Mouse (Mus musculus): ENCODE results near the gene Ly6g6f. TPM values are rescaled to one million over a fixed set of nuclear protein-coding genes. Genes with fewer than 3 reads are reported as not detected.
"Not testable (repeated sequence)": the region's sequence is repeated elsewhere in the genome, so short reads cannot be mapped to it uniquely, and the experiment has no call there.

Ly6g6f gene
- polyA plus RNA-seq, 1 experiment, result 517 TPM

DNA sequence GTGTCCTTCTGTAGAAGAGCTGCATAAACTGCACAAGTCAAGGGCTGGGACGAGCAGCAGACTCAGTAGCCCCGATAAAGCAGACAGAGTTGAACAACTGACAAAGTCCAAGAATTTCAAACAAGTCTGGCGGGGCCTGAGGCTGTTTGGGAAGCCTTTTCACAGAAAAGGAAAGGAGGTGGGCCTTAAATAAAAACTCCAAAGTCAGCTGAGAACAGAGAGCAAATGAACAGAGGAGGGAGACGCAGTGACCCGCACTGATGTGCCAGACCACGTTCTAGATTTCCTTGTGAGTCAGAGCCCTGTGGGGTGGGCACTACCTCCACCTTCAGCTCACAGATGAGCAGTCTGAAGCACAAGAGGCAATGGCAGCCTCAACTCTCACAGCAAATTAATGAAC lies 50.5 kb downstream of the Ly6g6f start:
- no peak for TF ChIP-seq FLI1 (IDR thresholded peaks at IDR 0.05; ENCODE audit: low read length)
- TF ChIP-seq GATA1 (IDR thresholded peaks at IDR 0.05; ENCODE audit: borderline replicate concordance, low read length), result no peak
- Histone ChIP-seq H3K4me1 (peaks cover 61% of the 10 kb centered on the region), H3K9me3 (peaks cover 5% of the 10 kb centered on the region; the same call in 1 of the 2 replicates), H3K27me3 (replicated peaks) (no peaks in the 10 kb centered on the region), H3K36me3 (replicated peaks; ENCODE audit: low read length) (peaks cover 34% of the 10 kb centered on the region), H3K4me3 (replicated peaks) (no peak overlapping the region)

- H3K4me1 ChIP-seq, result peaks cover 62% of the 10 kb centered on the region
These were observed 51.7 kb downstream of the Ly6g6f start for GRCm38 (mm10) chr17:35033703-35034102.

DNA sequence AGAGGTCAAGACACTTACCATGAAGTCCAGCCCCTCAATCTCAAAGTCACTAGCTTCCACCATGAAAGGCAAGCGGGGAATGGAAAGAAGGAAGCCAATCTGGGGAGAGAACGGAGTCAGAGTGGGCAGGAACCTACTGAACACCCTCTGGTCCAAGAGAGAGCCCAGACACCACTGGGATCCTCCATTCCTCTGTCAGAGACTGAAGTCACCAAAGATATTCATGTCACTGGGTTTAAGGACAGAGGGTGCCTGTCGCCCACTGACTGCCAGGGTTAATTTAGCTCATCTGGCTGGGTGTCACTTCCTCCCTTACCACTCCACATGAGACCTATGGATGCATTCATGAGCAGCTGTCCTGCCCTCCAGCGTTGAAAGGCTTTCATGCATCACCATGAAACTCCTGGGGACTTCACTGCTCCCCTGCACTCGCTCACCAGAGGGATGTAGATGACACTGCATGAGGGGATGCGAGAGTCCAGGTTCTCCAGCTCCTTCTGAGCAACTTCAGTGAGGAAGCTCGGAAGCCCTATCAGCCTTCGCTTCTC lies 53.0 kb downstream of the Ly6g6f start:
- Histone ChIP-seq H3K4me3 (replicated peaks) (no peak overlapping the region), H3K9me3 (no peaks in the 10 kb centered on the region), H3K4me1 (peaks cover 74% of the 10 kb centered on the region), H3K27me3 (replicated peaks) (no peaks in the 10 kb centered on the region), H3K36me3 (replicated peaks; ENCODE audit: low read length) (peaks cover 49% of the 10 kb centered on the region)
- TF ChIP-seq FLI1 (IDR thresholded peaks at IDR 0.05; ENCODE audit: low read length) (no peak), GATA1 (IDR thresholded peaks at IDR 0.05; ENCODE audit: borderline replicate concordance, low read length) (no peak)

More at GRCm38 (mm10) chr17:35033703-35034102, 51.7 kb downstream of the Ly6g6f start:
- H3K9me3 ChIP-seq; H3K27me3 ChIP-seq (replicated peaks); H3K4me3 ChIP-seq (replicated peaks): not testable (repeated sequence)
- H3K36me3 ChIP-seq (replicated peaks; ENCODE audit: low read length), result peaks cover 43% of the 10 kb centered on the region

GRCm38 (mm10) chr17:35031880-35032279 lies 53.5 kb downstream of the Ly6g6f start:
- Histone ChIP-seq H3K36me3 (replicated peaks; ENCODE audit: low read length) (peaks cover 49% of the 10 kb centered on the region), H3K4me1 (peaks cover 78% of the 10 kb centered on the region), H3K9me3 (no peaks in the 10 kb centered on the region), H3K27me3 (replicated peaks) (no peaks in the 10 kb centered on the region), H3K4me3 (replicated peaks) (no peak overlapping the region)
- no peak for TF ChIP-seq FLI1 (IDR thresholded peaks at IDR 0.05; ENCODE audit: low read length)
- no peak for TF ChIP-seq GATA1 (IDR thresholded peaks at IDR 0.05; ENCODE audit: borderline replicate concordance, low read length)

GRCm38 (mm10) chr17:35031272-35031671 lies 54.1 kb downstream of the Ly6g6f start:
- Histone ChIP-seq H3K27me3 (replicated peaks) (no peaks in the 10 kb centered on the region), H3K4me3 (replicated peaks) (no peak overlapping the region), H3K4me1 (peaks cover 83% of the 10 kb centered on the region), H3K36me3 (replicated peaks; ENCODE audit: low read length) (peaks cover 49% of the 10 kb centered on the region), H3K9me3 (no peaks in the 10 kb centered on the region)
- TF ChIP-seq FLI1 (IDR thresholded peaks at IDR 0.05; ENCODE audit: low read length) (no peak), GATA1 (IDR thresholded peaks at IDR 0.05; ENCODE audit: borderline replicate concordance, low read length) (no peak)

Other genes with a start within 250 kb of the Ly6g6f start
- 44.3 and 85.0 TPM in 2 replicates for gene Stk19, start 248.7 kb downstream of the Ly6g6f start, polyA plus RNA-seq (2012; ENCODE audit: insufficient read depth, low replicate concordance)
- gene Dxo, start 248.6 kb downstream of the Ly6g6f start, polyA plus RNA-seq (2012; ENCODE audit: insufficient read depth, low replicate concordance), result 61.9 and 137 TPM in 2 replicates
- gene Skiv2l, start 235.4 kb downstream of the Ly6g6f start, polyA plus RNA-seq (2012; ENCODE audit: insufficient read depth, low replicate concordance), result 25.1 and 27.6 TPM in 2 replicates
- 67.5 and 220 TPM in 2 replicates for gene Nelfe, start 235.2 kb downstream of the Ly6g6f start, polyA plus RNA-seq (2012; ENCODE audit: insufficient read depth, low replicate concordance)
- gene Cfb, start 223.1 kb downstream of the Ly6g6f start, polyA plus RNA-seq (2012; ENCODE audit: insufficient read depth, low replicate concordance), result 0.54 TPM in 1 of 2 replicates, not detected in the other
- 6.7 and 15.4 TPM in 2 replicates for gene Zbtb12, start 206.1 kb downstream of the Ly6g6f start, polyA plus RNA-seq (2012; ENCODE audit: insufficient read depth, low replicate concordance)
- not detected in 2 replicates for gene Gm20547, start 203.6 kb downstream of the Ly6g6f start, polyA plus RNA-seq (2012; ENCODE audit: insufficient read depth, low replicate concordance)
- 3.0 and 6.0 TPM in 2 replicates for gene C2, start 187.3 kb downstream of the Ly6g6f start, polyA plus RNA-seq (2012; ENCODE audit: insufficient read depth, low replicate concordance)
- gene Ehmt2, start 187.1 kb downstream of the Ly6g6f start, polyA plus RNA-seq (2012; ENCODE audit: insufficient read depth, low replicate concordance), result 356 and 543 TPM in 2 replicates
- gene Slc44a4, start 171.1 kb downstream of the Ly6g6f start, polyA plus RNA-seq (2012; ENCODE audit: insufficient read depth, low replicate concordance), result not detected in 2 replicates
- 12.4 and 41.3 TPM in 2 replicates for gene Neu1, start 154.4 kb downstream of the Ly6g6f start, polyA plus RNA-seq (2012; ENCODE audit: insufficient read depth, low replicate concordance)
- 4.5 and 7.2 TPM in 2 replicates for gene Hspa1b, start 126.4 kb downstream of the Ly6g6f start, polyA plus RNA-seq (2012; ENCODE audit: insufficient read depth, low replicate concordance)
- not detected in 2 replicates for gene Gm20481, start 115.7 kb downstream of the Ly6g6f start, polyA plus RNA-seq (2012; ENCODE audit: insufficient read depth, low replicate concordance)
- gene Hspa1a, start 113.5 kb downstream of the Ly6g6f start, polyA plus RNA-seq (2012; ENCODE audit: insufficient read depth, low replicate concordance), result 1.5 and 2.0 TPM in 2 replicates
- not detected in 2 replicates for gene Hspa1l, start 112.9 kb downstream of the Ly6g6f start, polyA plus RNA-seq (2012; ENCODE audit: insufficient read depth, low replicate concordance)
- gene Lsm2, start 103.7 kb downstream of the Ly6g6f start, polyA plus RNA-seq (2012; ENCODE audit: insufficient read depth, low replicate concordance), result 64.3 and 95.0 TPM in 2 replicates
- gene Vars, start 84.6 kb downstream of the Ly6g6f start, polyA plus RNA-seq (2012; ENCODE audit: insufficient read depth, low replicate concordance), result 188 and 650 TPM in 2 replicates
- gene Vwa7, start 69.0 kb downstream of the Ly6g6f start, polyA plus RNA-seq (2012; ENCODE audit: insufficient read depth, low replicate concordance), result 0.38 and 0.40 TPM in 2 replicates
- 4.1 and 5.4 TPM in 2 replicates for gene Sapcd1, start 57.6 kb downstream of the Ly6g6f start, polyA plus RNA-seq (2012; ENCODE audit: insufficient read depth, low replicate concordance)
- gene Msh5, start 38.9 kb downstream of the Ly6g6f start, polyA plus RNA-seq (2012; ENCODE audit: insufficient read depth, low replicate concordance), result 10.5 and 10.9 TPM in 2 replicates
- gene Clic1, start 35.6 kb downstream of the Ly6g6f start, polyA plus RNA-seq (2012; ENCODE audit: insufficient read depth, low replicate concordance), result 244 and 373 TPM in 2 replicates
- gene Ddah2, start 26.6 kb downstream of the Ly6g6f start, polyA plus RNA-seq (2012; ENCODE audit: insufficient read depth, low replicate concordance), result 30.5 and 36.5 TPM in 2 replicates
- 14.8 and 15.5 TPM in 2 replicates for gene Ly6g6c, start 20.2 kb downstream of the Ly6g6f start, polyA plus RNA-seq (2012; ENCODE audit: insufficient read depth, low replicate concordance)
- 53.5 and 66.3 TPM in 2 replicates for gene Mpig6b, start 19.4 kb downstream of the Ly6g6f start, polyA plus RNA-seq (2012; ENCODE audit: insufficient read depth, low replicate concordance)
- gene Ly6g6e, start 8.7 kb downstream of the Ly6g6f start, polyA plus RNA-seq (2012; ENCODE audit: insufficient read depth, low replicate concordance), result not detected in 2 replicates
- 79.9 and 106 TPM in 2 replicates for gene Ly6g6d, start 7.5 kb downstream of the Ly6g6f start, polyA plus RNA-seq (2012; ENCODE audit: insufficient read depth, low replicate concordance)
- gene Abhd16a, start 3.7 kb upstream of the Ly6g6f start, polyA plus RNA-seq (2012; ENCODE audit: insufficient read depth, low replicate concordance), result 211 and 290 TPM in 2 replicates
- gene Ly6g5c, start 22.7 kb upstream of the Ly6g6f start, polyA plus RNA-seq (2012; ENCODE audit: insufficient read depth, low replicate concordance), result not detected in 2 replicates
- gene Ly6g5b, start 29.8 kb upstream of the Ly6g6f start, polyA plus RNA-seq (2012; ENCODE audit: insufficient read depth, low replicate concordance), result 0.23 TPM in 1 of 2 replicates, not detected in the other
- gene Gpank1, start 35.8 kb upstream of the Ly6g6f start, polyA plus RNA-seq (2012; ENCODE audit: insufficient read depth, low replicate concordance), result 46.5 and 57.4 TPM in 2 replicates
- 75.6 and 82.2 TPM in 2 replicates for gene Csnk2b, start 36.4 kb upstream of the Ly6g6f start, polyA plus RNA-seq (2012; ENCODE audit: insufficient read depth, low replicate concordance)
- 3.2 and 6.1 TPM in 2 replicates for gene D17H6S53E, start 40.8 kb upstream of the Ly6g6f start, polyA plus RNA-seq (2012; ENCODE audit: insufficient read depth, low replicate concordance)
- not detected in 2 replicates for gene Apom, start 46.4 kb upstream of the Ly6g6f start, polyA plus RNA-seq (2012; ENCODE audit: insufficient read depth, low replicate concordance)
- gene Bag6, start 49.6 kb upstream of the Ly6g6f start, polyA plus RNA-seq (2012; ENCODE audit: insufficient read depth, low replicate concordance), result 613 and 1,584 TPM in 2 replicates
- gene Prrc2a, start 79.3 kb upstream of the Ly6g6f start, polyA plus RNA-seq (2012; ENCODE audit: insufficient read depth, low replicate concordance), result 1,080 and 3,273 TPM in 2 replicates
- 2.5 and 22.3 TPM in 2 replicates for gene Aif1, start 90.5 kb upstream of the Ly6g6f start, polyA plus RNA-seq (2012; ENCODE audit: insufficient read depth, low replicate concordance)
- 5.9 and 24.8 TPM in 2 replicates for gene Lst1, start 102.8 kb upstream of the Ly6g6f start, polyA plus RNA-seq (2012; ENCODE audit: insufficient read depth, low replicate concordance)
- 12.1 TPM in 1 of 2 replicates, not detected in the other for gene Ltb, start 108.8 kb upstream of the Ly6g6f start, polyA plus RNA-seq (2012; ENCODE audit: insufficient read depth, low replicate concordance)
- gene Tnf, start 116.4 kb upstream of the Ly6g6f start, polyA plus RNA-seq (2012; ENCODE audit: insufficient read depth, low replicate concordance), result 2.9 and 3.5 TPM in 2 replicates
- 0.85 TPM in 1 of 2 replicates, not detected in the other for gene Lta, start 119.7 kb upstream of the Ly6g6f start, polyA plus RNA-seq (2012; ENCODE audit: insufficient read depth, low replicate concordance)
- not detected in 2 replicates for gene Gm16181, start 135.2 kb upstream of the Ly6g6f start, polyA plus RNA-seq (2012; ENCODE audit: insufficient read depth, low replicate concordance)
- gene Atp6v1g2, start 148.1 kb upstream of the Ly6g6f start, polyA plus RNA-seq (2012; ENCODE audit: insufficient read depth, low replicate concordance), result 0.86 TPM in 1 of 2 replicates, not detected in the other
- 31.8 and 57.1 TPM in 2 replicates for gene Nfkbil1, start 150.2 kb upstream of the Ly6g6f start, polyA plus RNA-seq (2012; ENCODE audit: insufficient read depth, low replicate concordance)
- gene Ddx39b, start 156.1 kb upstream of the Ly6g6f start, polyA plus RNA-seq (2012; ENCODE audit: insufficient read depth, low replicate concordance), result 83.5 and 158 TPM in 2 replicates
- 170 and 362 TPM in 2 replicates for gene H2-D1, start 177.1 kb upstream of the Ly6g6f start, polyA plus RNA-seq (2012; ENCODE audit: insufficient read depth, low replicate concordance)
- gene H2-Q1, start 234.8 kb upstream of the Ly6g6f start, polyA plus RNA-seq (2012; ENCODE audit: insufficient read depth, low replicate concordance), result 1.5 and 7.3 TPM in 2 replicates

Data from megakaryocyte, embryonic 14.5 days (primary cell).